Mouse (Mus musculus): ENCODE results near the gene Bag6.
A peak's percentile ranks its signal among the peaks of the same experiment; 100 is the strongest.

Bag6 gene

DNA sequence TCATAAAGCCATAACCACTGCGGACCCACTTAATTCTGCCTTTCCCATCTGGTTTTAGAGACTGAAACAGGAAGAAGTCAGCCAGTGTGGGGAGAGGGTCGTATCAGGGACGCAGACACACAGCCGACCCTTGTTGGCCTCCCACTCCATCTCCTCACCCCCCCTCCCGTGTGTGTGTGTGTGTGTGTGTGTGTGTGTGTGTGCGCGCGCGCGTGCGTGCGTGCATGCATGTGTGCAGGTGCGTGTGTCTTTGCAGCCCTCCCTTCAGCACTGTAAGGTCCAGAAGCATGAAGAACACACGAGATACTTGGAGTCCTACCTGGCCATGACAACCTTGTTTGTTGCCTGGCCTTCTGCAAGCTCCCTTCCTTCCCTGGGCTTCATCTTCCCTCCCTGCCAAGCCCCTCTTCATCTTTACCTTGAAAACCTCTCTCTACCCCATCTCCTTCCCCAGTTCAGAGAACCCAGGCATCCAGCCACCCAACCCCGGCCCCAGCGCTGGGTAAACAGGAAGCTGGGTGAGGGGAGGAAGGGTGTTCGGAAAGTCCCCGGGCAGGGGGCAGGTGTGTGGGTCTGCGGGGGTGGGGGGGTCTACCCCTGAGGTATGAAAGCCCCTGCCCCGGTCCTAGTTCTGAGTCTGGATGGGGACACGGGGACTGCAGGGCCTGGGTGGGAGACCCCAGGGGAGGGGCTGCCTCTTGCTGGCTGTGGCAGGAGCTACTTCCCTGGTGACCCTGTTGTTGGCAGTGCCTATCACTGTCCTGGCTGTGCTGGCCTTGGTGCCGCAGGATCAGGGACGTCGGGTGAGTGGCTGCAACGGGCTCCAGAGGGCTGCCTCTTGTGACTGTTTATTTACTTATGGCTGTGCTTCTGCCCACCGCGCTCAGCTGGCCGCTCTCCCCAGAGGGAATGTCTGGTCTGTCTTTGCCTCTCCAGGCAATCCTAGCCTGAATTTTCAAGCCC, 59.2 kb downstream of the Bag6 start, which contains the start of gene Ltb:
TSS of gene Ltb (plus strand) at position 559 of the 963 bp plus-strand sequence.
- DNase-seq (ENCODE audit: inconsistent age in 2 of 2, low spot score in 1 of 2), result peak; percentile 59 to 85

DNA sequence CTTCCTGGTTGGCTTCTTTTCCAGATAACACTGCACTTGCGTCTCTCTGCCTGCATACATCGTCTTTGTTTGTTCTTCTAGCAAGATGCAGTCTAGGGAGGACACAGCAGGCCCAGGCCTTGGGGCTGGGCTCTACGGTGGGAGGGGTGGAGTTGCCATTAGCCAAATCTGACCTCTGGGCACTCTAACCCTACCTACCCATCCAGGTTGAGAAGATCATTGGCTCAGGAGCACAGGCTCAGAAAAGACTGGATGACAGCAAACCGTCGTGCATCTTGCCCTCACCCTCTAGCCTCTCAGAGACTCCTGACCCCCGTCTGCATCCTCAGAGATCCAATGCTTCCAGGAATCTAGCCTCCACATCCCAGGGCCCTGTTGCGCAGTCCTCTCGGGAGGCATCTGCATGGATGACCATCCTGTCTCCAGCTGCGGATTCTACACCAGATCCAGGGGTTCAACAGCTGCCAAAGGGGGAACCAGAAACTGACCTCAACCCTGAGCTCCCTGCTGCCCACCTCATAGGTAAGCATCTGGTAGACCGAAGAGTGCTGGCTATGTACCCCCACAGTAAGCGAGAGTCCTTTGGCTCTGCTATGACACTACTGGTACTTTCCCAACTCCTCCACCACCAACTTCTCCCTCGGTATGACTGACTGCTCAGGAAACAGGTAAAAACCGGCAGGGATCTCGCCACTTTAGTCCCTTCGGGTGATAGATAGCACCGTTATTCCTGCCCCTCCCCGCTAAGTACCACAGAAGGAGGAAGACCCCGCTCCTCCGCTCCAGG, 60.1 kb downstream of the Bag6 start:
- DNase-seq (ENCODE audit: inconsistent age in 2 of 2, low spot score in 1 of 2), result no peak

DNA sequence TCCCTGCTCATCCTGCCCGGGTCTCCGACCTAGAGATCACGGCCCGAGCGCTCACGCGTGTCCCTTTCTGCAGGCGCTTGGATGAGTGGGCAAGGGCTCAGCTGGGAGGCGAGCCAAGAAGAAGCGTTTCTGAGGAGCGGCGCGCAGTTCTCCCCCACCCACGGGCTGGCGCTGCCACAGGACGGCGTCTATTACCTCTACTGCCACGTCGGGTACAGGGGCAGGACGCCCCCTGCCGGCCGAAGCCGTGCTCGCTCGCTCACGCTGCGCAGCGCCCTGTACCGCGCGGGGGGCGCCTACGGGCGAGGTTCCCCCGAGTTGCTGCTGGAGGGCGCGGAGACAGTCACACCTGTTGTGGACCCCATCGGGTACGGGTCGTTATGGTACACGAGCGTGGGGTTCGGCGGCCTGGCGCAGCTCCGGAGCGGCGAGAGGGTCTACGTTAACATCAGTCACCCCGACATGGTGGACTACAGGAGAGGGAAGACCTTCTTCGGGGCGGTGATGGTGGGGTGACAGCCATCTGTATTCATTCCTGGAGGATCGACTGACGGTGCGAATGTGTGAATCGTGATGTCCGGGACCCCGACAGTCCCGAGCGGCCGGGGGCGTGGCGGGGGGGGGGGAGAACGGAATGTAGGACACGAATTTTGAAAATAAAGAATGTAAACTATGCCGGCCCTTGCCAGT, 60.8 kb downstream of the Bag6 start:
- peak; percentile 82 to 92 for DNase-seq (ENCODE audit: inconsistent age in 2 of 2, low spot score in 1 of 2)

GRCm38 (mm10) chr17:35196321-35196641, 61.3 kb downstream of the Bag6 start:
- DNase-seq (ENCODE audit: inconsistent age in 2 of 2, low spot score in 1 of 2), result no peak
